Mouse (Mus musculus) megakaryocyte-erythroid progenitor cell, adult 5-6 weeks (primary cell): ENCODE data around the gene 4930556J24Rik. TPM values are rescaled to one million over a fixed set of nuclear protein-coding genes. Genes with fewer than 3 reads are reported as not detected.
"Not testable (repeated sequence)": the region's sequence is repeated elsewhere in the genome, so short reads cannot be mapped to it uniquely, and the experiment has no call there.

Experiments used
- ATAC-seq: replicated peaks from 2 replicates; pipeline ENCODE4 v1.8.0; 2016; ENCODE audit warnings: mild to moderate bottlenecking, inconsistent platforms; ENCODE audit not compliant: severe bottlenecking, poor library complexity, low FRiP score, low TSS enrichment
- total RNA-seq, 2 experiments: library from RNA; stranded (forward) in 1 of 2; stranded (reverse) in 1 of 2; fragments of 200-1000, 215-1000 nt in 1 of 2; fragments of >200 nt in 1 of 2; fragmentation: Nextera tagmentation in 1 of 2; gene quantifications; 2 replicates each; pipeline ENCODE4 v1.2.3; 2014 to 2017

4930556J24Rik gene
- total RNA-seq (2014; fragmentation: Nextera tagmentation) (not detected in 2 replicates), total RNA-seq (2017) (not detected in 2 replicates)

DNA sequence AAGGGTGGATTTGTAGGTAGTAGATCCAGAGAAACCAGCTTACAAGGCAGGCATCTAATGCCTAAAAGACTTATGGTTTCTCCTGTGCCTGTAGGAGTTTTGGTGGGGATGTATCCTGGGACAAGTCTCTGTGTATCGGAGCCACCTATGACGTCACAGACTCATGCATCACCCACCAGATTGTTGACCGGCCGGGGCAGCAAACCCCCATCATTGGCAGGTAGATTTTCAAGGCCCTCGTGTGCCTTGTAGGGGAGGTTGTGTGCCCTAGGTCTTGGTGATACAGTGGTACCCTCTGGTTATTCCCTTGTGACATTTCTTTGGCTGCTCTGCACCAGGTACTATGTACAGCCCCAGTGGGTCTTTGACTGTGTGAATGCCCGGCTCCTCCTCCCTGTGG lies at the start of gene 4930556J24Rik:
Gene 4930556J24Rik (minus strand): TSS at position 101 of the 400 bp plus-strand sequence.
- no peak for ATAC-seq

- no peak for ATAC-seq
Measured at GRCm38 (mm10) chr11:4023321-4023720, 46.7 kb upstream of the 4930556J24Rik start.

GRCm38 (mm10) chr11:4022111-4022510 lies 45.5 kb upstream of the 4930556J24Rik start:
- ATAC-seq, result not testable (repeated sequence)

- ATAC-seq, result not testable (repeated sequence)
Measured at GRCm38 (mm10) chr11:4015796-4016195, 39.2 kb upstream of the 4930556J24Rik start.

GRCm38 (mm10) chr11:4012616-4013015 lies 36.0 kb upstream of the 4930556J24Rik start:
- no peak for ATAC-seq

- ATAC-seq, result no peak
Measured at GRCm38 (mm10) chr11:4006462-4006861, 29.9 kb upstream of the 4930556J24Rik start.

DNA sequence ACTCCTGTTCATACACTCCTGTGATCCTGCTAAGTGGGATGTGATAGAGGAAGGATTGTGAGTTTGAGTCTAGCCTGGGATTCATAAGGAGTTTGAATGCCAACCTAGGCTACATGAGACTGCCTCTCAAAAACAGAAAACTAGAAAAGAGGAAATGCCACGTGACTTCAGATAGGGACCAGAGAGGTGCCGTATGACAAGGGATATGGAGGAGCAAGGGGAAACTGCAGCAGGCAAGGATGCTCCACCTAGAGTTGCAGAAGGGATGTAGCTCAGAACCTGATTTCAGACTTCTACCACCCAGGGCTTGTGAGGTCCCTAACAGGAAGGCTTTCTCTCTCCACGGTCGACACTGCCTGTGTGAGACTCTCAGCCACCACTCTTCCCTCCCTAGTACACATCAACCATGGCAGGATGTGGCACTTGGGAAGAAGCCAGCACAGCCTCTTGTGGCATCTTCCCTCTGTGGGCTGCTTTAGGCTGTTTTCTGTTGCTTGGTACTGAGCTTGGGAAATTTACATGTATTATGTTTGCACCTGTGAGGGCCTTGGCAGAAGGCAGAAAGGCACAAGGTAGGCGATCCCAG lies 28.7 kb upstream of the 4930556J24Rik start:
- ATAC-seq, result no peak

DNA sequence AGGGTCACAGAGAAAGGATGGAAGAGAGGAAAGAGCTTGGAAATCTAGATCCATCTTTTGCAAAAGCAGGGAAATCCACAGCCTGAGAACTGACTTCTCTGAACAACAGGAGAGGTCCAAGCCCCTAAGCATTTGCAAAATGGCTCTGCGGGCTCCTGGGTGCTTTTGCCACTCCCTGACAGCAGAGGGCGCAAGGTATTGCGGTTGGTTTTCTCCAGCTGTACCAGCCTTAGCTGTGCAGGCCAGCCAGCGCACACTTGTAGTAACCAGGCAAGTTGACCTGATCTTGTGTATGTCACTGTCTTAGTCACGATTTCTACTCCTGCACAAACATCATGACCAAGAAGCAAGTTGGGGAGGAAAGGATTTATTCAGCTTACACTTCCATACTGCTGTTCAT lies 25.0 kb upstream of the 4930556J24Rik start:
- ATAC-seq, result peak; percentile 88

DNA sequence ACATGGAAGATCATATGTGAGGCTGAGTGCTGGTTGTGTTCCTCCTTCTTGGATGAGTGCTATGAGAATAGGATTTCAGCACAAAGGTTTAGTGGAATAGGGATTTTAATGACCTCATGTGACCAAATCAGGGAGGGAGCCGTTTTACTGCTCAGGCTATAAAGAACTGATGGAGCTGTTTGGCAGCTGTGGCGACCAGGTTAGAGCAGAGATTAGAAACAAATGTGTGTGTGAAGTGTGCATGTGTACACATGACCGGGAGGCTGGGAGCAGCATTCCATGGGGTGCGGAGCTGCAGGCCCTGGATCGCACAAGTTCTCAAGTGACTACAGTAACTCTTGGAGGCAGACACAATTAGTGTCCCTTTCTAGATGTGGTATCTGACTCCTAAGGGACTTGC lies 23.0 kb upstream of the 4930556J24Rik start:
- ATAC-seq, result no peak

- 0 out of 2 replicates have a peak, but pooled peaks have one; percentile 15 for ATAC-seq
Measured at GRCm38 (mm10) chr11:3997978-3998720, 21.6 kb upstream of the 4930556J24Rik start.

- no peak for ATAC-seq
Measured at GRCm38 (mm10) chr11:3996840-3997239, 20.3 kb upstream of the 4930556J24Rik start.

GRCm38 (mm10) chr11:3995511-3995910 lies 18.9 kb upstream of the 4930556J24Rik start:
- ATAC-seq, result no peak

- ATAC-seq, result no peak
Measured at GRCm38 (mm10) chr11:3993914-3994313, 17.3 kb upstream of the 4930556J24Rik start.

GRCm38 (mm10) chr11:3993132-3993531 lies 16.6 kb upstream of the 4930556J24Rik start:
- no peak for ATAC-seq

DNA sequence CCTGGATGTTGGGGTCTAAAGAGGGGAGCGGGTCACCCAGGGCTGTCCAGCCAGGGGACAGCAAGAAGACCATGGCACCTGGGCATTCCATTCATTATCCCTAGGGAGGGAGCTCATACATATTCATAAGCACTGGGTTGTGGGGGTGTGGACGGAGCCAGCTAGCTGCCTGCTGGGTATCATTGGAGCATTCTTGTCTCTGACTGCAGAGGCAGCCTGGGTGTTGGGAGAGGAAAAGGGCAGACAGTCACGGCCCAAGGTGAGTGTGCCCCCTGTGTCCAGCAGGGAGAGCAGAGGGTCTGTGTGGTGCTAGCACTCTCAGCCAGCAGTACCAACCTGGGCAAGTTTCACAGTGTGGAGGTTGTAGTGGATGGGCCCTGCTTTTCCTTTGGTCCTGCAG lies 13.2 kb upstream of the 4930556J24Rik start:
- ATAC-seq, result no peak

GRCm38 (mm10) chr11:3983863-3984745 lies 7.5 kb upstream of the 4930556J24Rik start:
- ATAC-seq, result no peak

- ATAC-seq, result no peak
Measured at GRCm38 (mm10) chr11:3983291-3983862, 6.8 kb upstream of the 4930556J24Rik start, which contains the start of gene Gal3st1. Gal3st1 (plus strand) TSS chr11:3983636.

DNA sequence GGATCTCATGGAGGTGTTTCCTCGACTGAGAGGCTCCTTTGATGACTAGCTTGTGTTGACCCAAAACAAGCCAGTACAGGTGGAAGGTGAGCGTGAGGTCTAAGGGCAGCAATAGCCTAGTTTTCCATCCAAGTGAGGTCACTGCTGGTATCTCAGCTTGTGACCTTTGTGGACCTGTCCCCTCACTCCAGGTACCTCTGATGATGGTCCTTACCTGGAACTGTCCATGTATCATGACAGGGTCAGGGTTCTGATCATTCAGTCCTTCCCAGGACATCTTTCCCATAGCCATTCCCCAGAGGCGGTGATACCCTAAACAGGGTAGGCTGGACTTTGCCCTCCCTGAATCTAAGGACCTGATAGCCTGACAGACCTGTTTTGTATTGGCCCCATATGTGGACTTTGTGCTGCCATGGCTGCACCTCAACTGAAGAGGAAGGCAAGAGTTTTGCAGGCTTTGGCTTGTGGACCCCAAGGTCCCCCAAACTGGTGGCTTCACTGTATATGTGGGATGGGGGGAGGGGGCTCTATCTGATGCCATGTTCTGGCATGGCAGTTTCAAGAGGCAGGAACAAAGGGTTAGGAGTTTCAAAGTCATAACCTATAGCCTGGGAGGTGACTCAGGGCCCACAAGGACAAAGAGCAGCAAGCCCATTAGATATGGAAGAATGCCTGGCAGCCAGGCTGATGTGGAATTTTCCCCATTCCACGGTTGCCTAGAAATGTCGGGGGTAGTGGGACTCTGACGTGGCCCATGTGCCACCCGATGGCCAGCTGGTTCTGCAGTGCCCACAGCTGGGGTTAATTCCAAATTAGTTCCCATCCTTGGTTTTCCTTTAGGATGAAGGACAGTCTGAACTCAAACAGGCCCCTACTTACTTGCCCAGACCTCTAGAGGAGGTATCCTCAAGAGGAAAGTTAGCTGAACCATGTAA lies 6.0 kb upstream of the 4930556J24Rik start:
- ATAC-seq, result no peak

DNA sequence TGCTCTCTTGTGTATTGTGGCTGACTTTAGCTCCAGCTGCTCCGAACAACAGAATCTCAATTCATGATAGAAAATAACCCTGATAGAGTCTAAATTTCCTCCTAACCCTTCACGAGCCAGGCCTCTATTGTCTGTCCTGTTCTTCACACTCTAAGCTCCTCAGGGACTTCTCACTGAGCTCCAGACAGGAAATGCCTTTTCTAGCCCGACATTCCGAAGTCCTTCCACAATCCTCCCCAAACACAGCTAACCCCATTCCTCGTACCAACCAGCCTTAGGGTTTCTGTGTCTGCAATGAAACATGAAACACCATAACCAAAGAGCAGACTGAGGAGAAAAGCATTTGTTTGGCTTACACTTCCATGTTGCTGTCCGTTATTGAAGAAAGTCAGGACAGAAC lies 5.0 kb upstream of the 4930556J24Rik start:
- ATAC-seq, result no peak
